Mouse (Mus musculus): ENCODE measurements around the gene Smyd3. TPM values are rescaled to one million over a fixed set of nuclear protein-coding genes. Genes with fewer than 3 reads are reported as not detected.

The Smyd3 gene
- polyA plus RNA-seq, 1 experiment, result not detected

- H3K4me3 ChIP-seq (ENCODE audit: insufficient read depth, low read depth, low read length), result no peak overlapping the region
- no peak for TF ChIP-seq POLR2A (IDR thresholded peaks at IDR 0.05; ENCODE audit: insufficient read depth, low read depth, low read length)
- TF ChIP-seq CTCF (IDR thresholded peaks at IDR 0.05; ENCODE audit: insufficient read depth, low read depth, low read length), result no peak
- WGBS, result 72% methylated on average over 9 of the region's 9 CpGs
Observed at GRCm38 (mm10) chr1:179506530-179507315, 11.1 kb downstream of the Smyd3 start.

GRCm38 (mm10) chr1:179502565-179502964 lies 15.3 kb downstream of the Smyd3 start:
- WGBS, result 8% methylated on average over 3 of the region's 3 CpGs
- Histone ChIP-seq H3K27ac (ENCODE audit: insufficient read depth, low read depth, low read length) (no peak overlapping the region), H3K4me3 (ENCODE audit: insufficient read depth, low read depth, low read length) (no peak overlapping the region), H3K4me1 (ENCODE audit: control insufficient read depth, insufficient read depth, low read length) (no peaks in the 10 kb centered on the region)
- TF ChIP-seq CTCF (IDR thresholded peaks at IDR 0.05; ENCODE audit: insufficient read depth, low read depth, low read length) (no peak), POLR2A (IDR thresholded peaks at IDR 0.05; ENCODE audit: insufficient read depth, low read depth, low read length) (no peak)

More at GRCm38 (mm10) chr1:179506530-179507315, 11.1 kb downstream of the Smyd3 start:
- peaks cover 4% of the 10 kb centered on the region; the same call in 1 of the 2 replicates for H3K4me1 ChIP-seq (ENCODE audit: control insufficient read depth, insufficient read depth, low read length)
- no peak overlapping the region for H3K27ac ChIP-seq (ENCODE audit: insufficient read depth, low read depth, low read length)

GRCm38 (mm10) chr1:179499257-179499656 lies 18.6 kb downstream of the Smyd3 start:
- Histone ChIP-seq H3K27ac (ENCODE audit: insufficient read depth, low read depth, low read length) (no peak overlapping the region), H3K4me1 (ENCODE audit: control insufficient read depth, insufficient read depth, low read length) (no peaks in the 10 kb centered on the region), H3K4me3 (ENCODE audit: insufficient read depth, low read depth, low read length) (no peak overlapping the region)
- 92% methylated on average over 3 of the region's 3 CpGs for WGBS
- TF ChIP-seq POLR2A (IDR thresholded peaks at IDR 0.05; ENCODE audit: insufficient read depth, low read depth, low read length) (no peak), CTCF (IDR thresholded peaks at IDR 0.05; ENCODE audit: insufficient read depth, low read depth, low read length) (no peak)

- WGBS, result 89% methylated on average over 5 of the region's 5 CpGs
- no peaks in the 10 kb centered on the region for H3K4me1 ChIP-seq (ENCODE audit: control insufficient read depth, insufficient read depth, low read length)
- no peak for TF ChIP-seq POLR2A (IDR thresholded peaks at IDR 0.05; ENCODE audit: insufficient read depth, low read depth, low read length)
- TF ChIP-seq CTCF (IDR thresholded peaks at IDR 0.05; ENCODE audit: insufficient read depth, low read depth, low read length), result no peak
- no peak overlapping the region for H3K27ac ChIP-seq (ENCODE audit: insufficient read depth, low read depth, low read length)
- no peak overlapping the region for H3K4me3 ChIP-seq (ENCODE audit: insufficient read depth, low read depth, low read length)
Observed at GRCm38 (mm10) chr1:179492908-179493307, 24.9 kb downstream of the Smyd3 start.

GRCm38 (mm10) chr1:179488520-179488919 lies 29.3 kb downstream of the Smyd3 start:
- 93% methylated on average over 5 of the region's 5 CpGs for WGBS
- H3K4me1 ChIP-seq (ENCODE audit: control insufficient read depth, insufficient read depth, low read length), result no peaks in the 10 kb centered on the region
- no peak overlapping the region for H3K27ac ChIP-seq (ENCODE audit: insufficient read depth, low read depth, low read length)
- no peak for TF ChIP-seq POLR2A (IDR thresholded peaks at IDR 0.05; ENCODE audit: insufficient read depth, low read depth, low read length)
- no peak for TF ChIP-seq CTCF (IDR thresholded peaks at IDR 0.05; ENCODE audit: insufficient read depth, low read depth, low read length)
- no peak overlapping the region for H3K4me3 ChIP-seq (ENCODE audit: insufficient read depth, low read depth, low read length)

- H3K27ac ChIP-seq (ENCODE audit: insufficient read depth, low read depth, low read length), result no peak overlapping the region
- TF ChIP-seq POLR2A (IDR thresholded peaks at IDR 0.05; ENCODE audit: insufficient read depth, low read depth, low read length) (no peak), CTCF (IDR thresholded peaks at IDR 0.05; ENCODE audit: insufficient read depth, low read depth, low read length) (no peak)
- no peak overlapping the region for H3K4me3 ChIP-seq (ENCODE audit: insufficient read depth, low read depth, low read length)
- 42% methylated on average over 5 of the region's 5 CpGs for WGBS
- H3K4me1 ChIP-seq (ENCODE audit: control insufficient read depth, insufficient read depth, low read length), result no peaks in the 10 kb centered on the region
Observed at GRCm38 (mm10) chr1:179487990-179488389, 29.9 kb downstream of the Smyd3 start.

- Histone ChIP-seq H3K4me1 (ENCODE audit: control insufficient read depth, insufficient read depth, low read length) (no peaks in the 10 kb centered on the region), H3K4me3 (ENCODE audit: insufficient read depth, low read depth, low read length) (no peak overlapping the region), H3K27ac (ENCODE audit: insufficient read depth, low read depth, low read length) (no peak overlapping the region)
- WGBS, result 92% methylated on average over 2 of the region's 2 CpGs
- TF ChIP-seq CTCF (IDR thresholded peaks at IDR 0.05; ENCODE audit: insufficient read depth, low read depth, low read length) (no peak), POLR2A (IDR thresholded peaks at IDR 0.05; ENCODE audit: insufficient read depth, low read depth, low read length) (no peak)
Observed at GRCm38 (mm10) chr1:179487238-179487637, 30.6 kb downstream of the Smyd3 start.

GRCm38 (mm10) chr1:179485784-179486540 lies 31.9 kb downstream of the Smyd3 start:
- H3K4me3 ChIP-seq (ENCODE audit: insufficient read depth, low read depth, low read length), result no peak overlapping the region
- TF ChIP-seq CTCF (IDR thresholded peaks at IDR 0.05; ENCODE audit: insufficient read depth, low read depth, low read length) (no peak), POLR2A (IDR thresholded peaks at IDR 0.05; ENCODE audit: insufficient read depth, low read depth, low read length) (no peak)
- no peaks in the 10 kb centered on the region for H3K4me1 ChIP-seq (ENCODE audit: control insufficient read depth, insufficient read depth, low read length)
- H3K27ac ChIP-seq (ENCODE audit: insufficient read depth, low read depth, low read length), result no peak overlapping the region
- 57% methylated on average over 3 of the region's 3 CpGs for WGBS

- Histone ChIP-seq H3K4me1 (ENCODE audit: control insufficient read depth, insufficient read depth, low read length) (no peaks in the 10 kb centered on the region), H3K4me3 (ENCODE audit: insufficient read depth, low read depth, low read length) (no peak overlapping the region), H3K27ac (ENCODE audit: insufficient read depth, low read depth, low read length) (no peak overlapping the region)
- 95% methylated on average over 4 of the region's 4 CpGs for WGBS
- TF ChIP-seq POLR2A (IDR thresholded peaks at IDR 0.05; ENCODE audit: insufficient read depth, low read depth, low read length), result no peak
Observed at GRCm38 (mm10) chr1:179480862-179481261, 37.0 kb downstream of the Smyd3 start.

Data from olfactory bulb, adult 2 months (tissue).